Comparison of ENCODE assay signal across 8 mouse cellular contexts in genomic region chr1:149960251-149960650, GRCm38 (mm10). TPM values are rescaled to one million over a fixed set of nuclear protein-coding genes. Genes with fewer than 3 reads are reported as not detected.
DNase-seq lines count a peak whose midpoint lies in the region; ATAC-seq and TF ChIP-seq lines count a peak whose summit lies in the region.

No protein-coding gene starts in this region.

- DNase-seq in heart, embryonic 10.5 days (ENCODE audit: low spot score), result no peak
- no peak for DNase-seq in heart, adult 9 months (ENCODE audit: low spot score in 2 of 2)
- DNase-seq in lung, embryonic 14.5 days, result no peak
- DNase-seq in lung, adult 2 months, result no peak
- no peak for DNase-seq in spleen, postnatal 4 days (ENCODE audit: low spot score in 2 of 2)
- no peak for DNase-seq in cerebellum, adult 18-20 months

- no peak for TF ChIP-seq CTCF in lung, embryonic 14.5 days (IDR thresholded peaks at IDR 0.05; ENCODE audit: low read depth)
- TF ChIP-seq CTCF in lung, adult 2 months (IDR thresholded peaks at IDR 0.05; ENCODE audit: insufficient read depth, low read length), result no peak
- no peak for TF ChIP-seq CTCF in intestine, postnatal 0 days (IDR thresholded peaks at IDR 0.05; ENCODE audit: low read depth)

- H3K27me3 ChIP-seq in heart, embryonic 10.5 days (ENCODE audit: insufficient read depth, poor library complexity, severe bottlenecking), result no peaks in the 10 kb centered on the region
- H3K27me3 ChIP-seq in lung, embryonic 14.5 days (ENCODE audit: insufficient read depth, low read length), result no peaks in the 10 kb centered on the region
- H3K27me3 ChIP-seq in intestine, postnatal 0 days (replicated peaks; ENCODE audit: control insufficient read depth, insufficient read depth, low read length), result no peaks in the 10 kb centered on the region
- no peaks in the 10 kb centered on the region for H3K27me3 ChIP-seq in stomach, embryonic 14.5 days (ENCODE audit: control insufficient read depth, insufficient read depth, low read length)

- peak overlapping the region; percentile 63 for H3K4me2 ChIP-seq in lung, embryonic 14.5 days
- H3K4me2 ChIP-seq in intestine, postnatal 0 days (replicated peaks; ENCODE audit: low read depth), result peak overlapping the region; percentile 65
- peak overlapping the region; percentile 57 for H3K4me2 ChIP-seq in stomach, embryonic 14.5 days (replicated peaks; ENCODE audit: low read depth, low read length)

- H3K4me3 ChIP-seq in heart, embryonic 10.5 days, result peak overlapping the region; percentile 59; the same call in 1 of the 2 replicates
- H3K4me3 ChIP-seq in lung, embryonic 14.5 days (ENCODE audit: low read depth, low read length), result peak overlapping the region; percentile 42
- no peak overlapping the region for H3K4me3 ChIP-seq in lung, adult 2 months (replicated peaks; ENCODE audit: extremely low read depth, low read depth, low read length)
- peak overlapping the region; percentile 49 for H3K4me3 ChIP-seq in intestine, postnatal 0 days (ENCODE audit: low read depth, low read length)
- peak overlapping the region; percentile 54 for H3K4me3 ChIP-seq in stomach, embryonic 14.5 days (ENCODE audit: low read depth, low read length)

- H3K9me3 ChIP-seq in heart, embryonic 10.5 days, result no peaks in the 10 kb centered on the region
- no peaks in the 10 kb centered on the region for H3K9me3 ChIP-seq in lung, embryonic 14.5 days (ENCODE audit: low read depth, low read length)
- no peaks in the 10 kb centered on the region for H3K9me3 ChIP-seq in intestine, postnatal 0 days (ENCODE audit: control insufficient read depth)
- H3K9me3 ChIP-seq in stomach, embryonic 14.5 days (ENCODE audit: control insufficient read depth, low read depth, low read length), result no peaks in the 10 kb centered on the region

- H3K9ac ChIP-seq in lung, embryonic 14.5 days, result peak overlapping the region; percentile 58; the same call in 1 of the 2 replicates
- H3K9ac ChIP-seq in intestine, postnatal 0 days (ENCODE audit: low read depth, low read length), result no peak overlapping the region
- no peak overlapping the region for H3K9ac ChIP-seq in stomach, embryonic 14.5 days (replicated peaks; ENCODE audit: low read depth, low read length)

- no peaks in the 10 kb centered on the region for H3K36me3 ChIP-seq in heart, embryonic 10.5 days
- no peaks in the 10 kb centered on the region for H3K36me3 ChIP-seq in lung, embryonic 14.5 days (ENCODE audit: insufficient read depth)
- H3K36me3 ChIP-seq in intestine, postnatal 0 days (ENCODE audit: control insufficient read depth, insufficient read depth), result no peaks in the 10 kb centered on the region
- H3K36me3 ChIP-seq in stomach, embryonic 14.5 days (ENCODE audit: control insufficient read depth, insufficient read depth, low read length), result no peaks in the 10 kb centered on the region

- 95% methylated on average over 4 of the region's 4 CpGs for WGBS in heart, embryonic 10.5 days
- WGBS in lung, embryonic 14.5 days, result 92% methylated on average over 4 of the region's 4 CpGs
- WGBS in lung, adult 2 months, result 89% methylated on average over 4 of the region's 4 CpGs
- 86% methylated on average over 4 of the region's 4 CpGs for WGBS in intestine, postnatal 0 days
- WGBS in stomach, embryonic 14.5 days, result 87% methylated on average over 4 of the region's 4 CpGs

- no peaks in the 10 kb centered on the region for H3K4me1 ChIP-seq in heart, embryonic 10.5 days
- H3K4me1 ChIP-seq in lung, embryonic 14.5 days (ENCODE audit: insufficient read depth), result no peaks in the 10 kb centered on the region
- H3K4me1 ChIP-seq in lung, adult 2 months (ENCODE audit: control insufficient read depth, insufficient read depth, low read length), result peaks cover 2% of the 10 kb centered on the region; the same call in 1 of the 2 replicates
- H3K4me1 ChIP-seq in intestine, postnatal 0 days (replicated peaks; ENCODE audit: control insufficient read depth, insufficient read depth, low read length), result no peaks in the 10 kb centered on the region
- no peaks in the 10 kb centered on the region for H3K4me1 ChIP-seq in stomach, embryonic 14.5 days (ENCODE audit: control insufficient read depth, insufficient read depth, low read length)

- H3K27ac ChIP-seq in heart, embryonic 10.5 days, result no peak overlapping the region
- H3K27ac ChIP-seq in lung, embryonic 14.5 days (ENCODE audit: low read depth), result no peak overlapping the region
- H3K27ac ChIP-seq in intestine, postnatal 0 days (ENCODE audit: low read depth, low read length), result no peak overlapping the region
- H3K27ac ChIP-seq in stomach, embryonic 14.5 days (ENCODE audit: low read length), result no peak overlapping the region

- no peak for TF ChIP-seq POLR2A in lung, adult 2 months (IDR thresholded peaks at IDR 0.05; ENCODE audit: borderline replicate concordance, extremely low read depth, low read depth, low read length)

- ATAC-seq in lung, embryonic 14.5 days (ENCODE audit: insufficient read depth), result no peak
- no peak for ATAC-seq in intestine, postnatal 0 days
- ATAC-seq in stomach, embryonic 14.5 days (ENCODE audit: insufficient number of reproducible peaks, insufficient read depth, low FRiP score, low read depth), result no peak

RNA-seq across cellular contexts. Expression of gene Pla2g4a, which starts 0.8 kb away (rescaled TPM):
- polyA plus RNA-seq in heart, embryonic 10.5 days (2016; fragmentation: Nextera tagmentation; extraction: Ambion mirVana), result 6.3 and 13.7 TPM in 2 replicates
- 11.7 and 12.2 TPM in 2 replicates for polyA plus RNA-seq in lung, embryonic 14.5 days (2014; fragmentation: Nextera tagmentation; extraction: Ambion mirVana)
- 1.8 and 2.9 TPM in 2 replicates for polyA plus RNA-seq in lung, adult 2 months (2012; rRNA removed)
- 18.7 and 20.1 TPM in 2 replicates for polyA plus RNA-seq in intestine, postnatal 0 days (2015; fragmentation: Nextera tagmentation; extraction: Ambion mirVana)
- 42.7 and 44.4 TPM in 2 replicates for polyA plus RNA-seq in stomach, embryonic 14.5 days (2014; fragmentation: Nextera tagmentation; extraction: Ambion mirVana)
